Mouse (Mus musculus): ENCODE data around the gene Hs6st1.

GRCm38 (mm10) chr1:36054967-36055357, 13.2 kb upstream of the Hs6st1 start:
- TF ChIP-seq CTCF (IDR thresholded peaks at IDR 0.05; ENCODE audit: extremely low read depth, insufficient read length, insufficient replicate concordance, low read depth, low read length) (no peak), POLR2A (IDR thresholded peaks at IDR 0.05; ENCODE audit: low read depth, low read length) (no peak)

Measured in small intestine, adult 2 months (tissue).